Mouse (Mus musculus) gastrocnemius, postnatal 10 days (tissue): ENCODE results near the gene H2-T22. TPM values are rescaled to one million over a fixed set of nuclear protein-coding genes. Genes with fewer than 3 reads are reported as not detected.
A peak's percentile ranks its signal among the peaks of the same experiment; 100 is the strongest.
"Not testable (repeated sequence)": the region's sequence is repeated elsewhere in the genome, so short reads cannot be mapped to it uniquely, and the experiment has no call there.

Experiments
- DNase-seq: peaks from one replicate; pipeline ENCODE4 v3.0.0; 2021; ENCODE audit warnings: mixed read lengths
- long read RNA-seq, 2 experiments: library from polyadenylated mRNA; stranded (forward); transcript quantifications; one replicate each; pipeline ENCODE4 v2.0.0; 2021
- total RNA-seq, 2 experiments: library from RNA; stranded (reverse); gene quantifications; 2 replicates each; pipeline ENCODE4 v1.2.3; 2021

The H2-T22 gene
- total RNA-seq = 1 to 10 TPM; 8.1 to 8.8 TPM
- long read RNA-seq, experiment 1, partial matches to known transcripts = 1 of 4 reads
- long read RNA-seq, experiment 1, other reads (novel, unspliced or antisense) = 1 of 4 reads
- long read RNA-seq, experiment 2, partial matches to known transcripts = 2 of 11 reads
- long read RNA-seq, experiment 2, other reads (novel, unspliced or antisense) = 1 of 11 reads

DNA sequence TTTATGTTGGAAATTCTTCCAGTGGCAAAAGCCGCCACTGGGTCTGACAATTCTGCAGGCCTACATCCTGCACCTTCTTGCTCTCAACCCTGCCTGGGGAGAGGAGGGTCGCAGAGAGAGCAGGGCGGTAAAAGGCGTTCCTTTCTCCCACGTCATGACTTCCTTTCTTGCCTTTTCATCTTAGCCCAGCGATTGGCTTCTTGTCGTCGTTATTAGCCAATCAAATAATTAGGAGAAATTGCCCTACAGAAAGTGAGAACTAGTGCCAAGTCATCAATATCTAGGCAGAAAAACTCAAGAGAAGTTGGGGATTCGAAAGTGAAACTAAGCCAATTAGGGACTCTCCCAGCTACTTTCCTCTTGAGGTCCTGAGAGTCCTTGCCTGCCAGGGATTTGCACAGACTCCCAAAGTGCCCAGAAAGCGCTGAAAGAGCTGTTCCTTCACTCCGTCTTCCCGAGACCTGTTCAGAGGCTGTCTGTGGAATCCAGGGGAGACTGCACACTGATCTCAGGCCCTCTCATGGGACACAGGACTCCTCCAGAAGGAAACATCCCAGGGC is at the start of gene H2-T22, which contains the start of gene Gm6034:
Gene H2-T22, minus strand, starts transcription at position 138 of the 560 bp plus-strand sequence.
Gene Gm6034, plus strand, starts transcription at position 352 of the 560 bp plus-strand sequence.
- peak; percentile 35 for DNase-seq

DNA sequence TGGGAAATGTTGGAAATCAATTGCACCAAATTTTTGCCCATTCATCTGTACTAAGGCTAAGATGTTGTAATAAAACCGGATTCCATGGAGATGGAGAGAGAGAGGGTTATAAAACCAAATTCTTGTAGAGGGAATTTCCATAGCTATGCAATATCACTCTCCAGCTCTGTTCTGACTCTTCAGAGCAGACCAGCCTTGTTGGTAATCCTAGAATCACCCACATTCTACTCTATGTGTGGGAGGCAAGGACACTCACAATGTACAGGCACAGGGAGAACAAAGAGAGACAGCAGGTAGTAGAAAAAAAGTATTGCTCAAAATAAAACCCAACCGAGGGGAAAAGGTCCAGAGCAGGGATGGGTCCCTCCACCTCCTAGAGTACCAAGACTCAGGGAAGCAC is 49.4 kb upstream of the H2-T22 start:
- not testable (repeated sequence) for DNase-seq

DNA sequence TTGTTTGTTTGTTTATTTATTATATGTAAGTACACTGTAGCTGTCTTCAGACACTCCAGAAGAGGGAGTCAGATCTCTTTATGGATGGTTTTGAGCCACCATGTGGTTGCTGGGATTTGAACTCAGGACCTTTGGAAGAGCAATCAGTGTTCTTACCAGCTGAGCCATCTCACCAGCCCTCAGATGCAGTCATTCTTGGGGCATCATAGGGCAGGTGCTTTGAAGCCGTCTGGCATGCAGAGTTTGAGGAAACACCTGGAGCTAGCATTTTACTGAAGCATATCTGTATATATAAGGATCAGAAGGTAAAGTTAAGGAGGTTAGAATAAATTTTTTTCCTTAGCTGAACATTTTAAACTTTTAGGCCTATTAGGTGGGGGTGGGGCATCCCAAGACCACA is 43.4 kb upstream of the H2-T22 start:
- DNase-seq = not testable (repeated sequence)

DNA sequence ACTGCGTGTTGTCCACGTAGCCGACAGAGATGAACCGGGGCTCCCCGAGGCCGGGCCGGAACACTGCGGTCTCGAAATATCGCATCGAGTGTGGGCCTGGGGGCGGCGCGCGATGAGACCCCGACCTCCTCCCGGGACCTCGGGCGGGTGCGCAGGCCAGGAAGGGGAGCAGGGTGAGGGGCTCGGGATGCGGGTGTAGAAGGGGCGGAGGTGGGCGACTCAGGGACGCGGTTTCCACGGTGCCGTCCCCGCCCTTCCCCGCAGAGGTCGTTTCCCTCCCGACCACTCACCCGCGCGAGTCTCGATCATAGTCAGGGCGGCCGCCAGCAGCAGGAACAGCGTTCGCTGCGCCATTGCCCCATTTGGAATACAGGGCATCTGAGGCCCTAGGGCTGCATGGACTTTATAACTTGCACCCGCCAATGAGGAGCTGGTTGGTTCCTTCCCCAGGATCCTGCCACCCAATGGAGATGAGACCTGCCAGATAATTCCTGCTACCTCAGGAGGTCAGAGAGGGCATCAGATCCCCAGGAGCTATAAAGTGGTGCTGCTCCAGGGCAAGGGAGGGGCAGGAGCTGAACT is 41.4 kb upstream of the H2-T22 start:
- DNase-seq = no peak

DNA sequence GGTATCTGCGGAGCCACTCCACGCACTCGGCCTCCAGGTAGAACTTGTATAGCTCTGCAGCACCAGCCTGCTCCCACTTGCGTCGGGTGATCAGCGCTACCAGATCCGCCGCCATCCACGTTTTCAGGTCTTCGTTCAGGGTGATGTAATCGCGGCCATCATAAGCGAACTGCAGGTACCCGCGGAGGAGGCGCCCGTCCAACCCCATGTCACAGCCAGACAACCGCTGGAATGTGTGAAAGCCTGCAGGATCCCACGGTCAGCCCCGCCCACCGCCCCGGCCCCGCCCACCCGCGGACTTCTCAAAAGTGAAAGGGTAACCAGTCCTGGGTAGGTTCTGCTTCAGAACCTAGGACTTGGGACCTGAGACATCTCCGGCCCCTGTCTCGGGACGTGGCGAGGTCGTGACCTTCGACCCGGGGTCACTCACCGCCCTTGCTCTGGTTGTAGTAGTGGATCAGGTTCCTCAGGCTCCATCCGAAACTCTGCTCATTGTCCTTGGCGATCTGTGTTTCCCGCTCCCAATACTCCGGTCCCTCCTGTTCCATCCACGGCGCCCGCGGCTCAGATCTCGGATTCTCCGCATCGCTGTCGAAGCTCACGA is 40.8 kb upstream of the H2-T22 start:
- DNase-seq = peak; percentile 17

DNA sequence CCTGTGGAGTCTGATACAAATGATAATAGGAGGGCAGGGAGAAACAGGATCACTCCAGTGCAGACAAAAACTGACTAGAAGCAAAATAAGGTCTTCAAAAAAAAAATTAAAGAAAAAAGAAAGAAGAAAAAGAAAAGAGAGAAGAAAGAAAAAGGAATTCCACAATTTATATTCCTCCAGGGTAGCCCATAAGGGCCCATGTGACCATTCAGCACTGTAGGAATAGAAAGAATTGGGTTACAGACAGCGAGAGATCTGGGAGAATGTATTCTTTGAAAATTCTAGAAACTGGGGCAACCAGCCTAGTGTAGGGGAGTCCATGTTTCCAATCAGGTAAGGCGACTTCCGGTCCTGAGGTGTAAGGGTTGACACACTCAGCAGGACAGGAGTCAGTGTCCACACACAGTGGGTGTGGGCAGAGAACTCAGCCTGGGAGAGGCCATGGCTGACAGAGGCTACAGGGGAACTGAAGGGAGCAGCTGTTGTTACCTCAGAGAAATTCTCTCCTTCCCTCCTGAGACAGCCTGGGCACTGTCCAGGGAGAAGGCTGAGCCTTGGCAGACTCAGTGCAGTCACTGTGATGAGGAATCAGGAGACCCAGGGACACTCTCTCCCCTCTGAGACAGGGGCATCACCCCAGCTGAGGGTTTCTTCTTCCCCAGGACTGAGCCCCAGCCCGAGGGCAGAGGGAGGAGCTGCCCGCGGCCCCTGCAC is 40.1 kb upstream of the H2-T22 start:
- DNase-seq = not testable (repeated sequence)

DNA sequence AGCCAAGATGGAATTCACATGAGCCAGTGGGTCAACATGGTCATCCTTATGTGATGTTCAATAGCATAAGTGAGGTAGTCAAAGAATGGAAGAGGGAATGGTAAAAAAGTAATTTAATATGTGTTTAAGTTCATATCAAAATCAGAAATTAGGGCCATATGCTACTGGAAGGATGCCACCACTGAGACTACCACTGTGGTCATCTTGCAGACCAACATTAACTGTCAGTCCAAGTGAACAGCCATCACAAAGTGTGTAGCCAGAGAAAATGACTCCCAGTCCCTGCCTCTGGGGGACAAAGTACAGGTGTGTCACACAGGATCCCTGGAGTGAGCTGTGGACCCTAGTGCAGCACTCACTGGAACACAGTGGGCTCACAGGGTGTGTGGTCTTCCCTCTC is 39.4 kb upstream of the H2-T22 start:
- not testable (repeated sequence) for DNase-seq

DNA sequence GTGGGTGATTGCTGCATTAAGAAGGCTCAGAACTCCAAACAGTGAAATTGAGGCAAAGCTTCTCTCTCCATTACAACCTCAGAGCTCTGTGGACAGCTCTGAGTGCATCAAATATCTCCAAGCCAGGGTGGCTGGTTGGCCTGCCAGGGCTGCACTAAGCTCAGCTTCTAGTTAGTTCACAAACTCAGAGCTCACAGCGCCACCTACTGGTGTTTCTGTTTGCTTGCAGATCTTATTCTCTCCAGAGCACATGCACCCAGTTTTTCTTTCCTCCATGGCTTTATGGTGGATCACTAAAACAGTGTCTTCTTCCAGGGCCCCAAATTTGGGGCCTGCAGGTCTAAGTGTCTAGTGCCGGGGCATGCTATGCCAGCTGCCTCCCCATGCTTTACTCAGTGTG is 18.3 kb upstream of the H2-T22 start:
- DNase-seq = peak; percentile 91

DNA sequence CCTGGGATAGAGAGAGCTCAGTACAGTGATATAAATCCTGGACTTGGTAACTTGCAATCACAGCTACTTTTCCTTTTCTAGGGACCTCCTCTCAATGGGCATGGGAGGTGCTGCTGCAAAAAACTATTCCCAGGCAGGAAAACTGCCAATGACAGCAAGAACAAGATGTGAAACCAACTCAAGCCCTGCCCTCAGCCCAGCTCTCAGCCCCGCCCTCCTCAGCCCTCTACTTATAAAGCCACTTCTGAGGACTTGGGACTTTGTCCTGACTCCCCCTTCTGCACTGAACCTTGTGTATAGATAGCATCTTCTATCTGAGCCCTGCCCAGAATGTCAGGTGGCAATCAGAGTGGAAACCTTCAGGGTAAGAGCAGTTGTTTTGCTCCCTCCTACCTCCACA is 15.8 kb upstream of the H2-T22 start, which contains the start of gene Gm11127:
Gene Gm11127, minus strand, starts transcription at position 10 of the 400 bp plus-strand sequence.
- not testable (repeated sequence) for DNase-seq

DNA sequence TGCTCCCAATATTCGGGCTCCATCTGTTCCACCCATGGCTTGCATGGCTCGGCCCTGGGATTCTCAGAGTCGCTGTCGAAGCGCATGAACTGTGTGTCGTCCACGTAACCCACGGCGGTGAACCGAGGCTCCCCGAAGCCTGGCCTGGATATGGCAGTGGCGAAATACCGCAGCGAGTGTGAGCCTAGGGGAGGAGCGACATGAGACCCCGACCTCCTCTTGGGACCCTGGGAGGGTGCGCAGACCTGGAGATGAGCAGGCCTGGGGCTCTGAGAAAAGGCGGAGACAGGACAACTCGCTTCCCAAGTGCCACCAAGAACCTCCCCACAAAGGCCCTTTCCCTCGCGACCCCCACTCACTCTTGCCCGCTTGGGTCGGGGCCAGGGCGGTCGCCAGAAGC is 15.4 kb upstream of the H2-T22 start:
- DNase-seq = not testable (repeated sequence)

DNA sequence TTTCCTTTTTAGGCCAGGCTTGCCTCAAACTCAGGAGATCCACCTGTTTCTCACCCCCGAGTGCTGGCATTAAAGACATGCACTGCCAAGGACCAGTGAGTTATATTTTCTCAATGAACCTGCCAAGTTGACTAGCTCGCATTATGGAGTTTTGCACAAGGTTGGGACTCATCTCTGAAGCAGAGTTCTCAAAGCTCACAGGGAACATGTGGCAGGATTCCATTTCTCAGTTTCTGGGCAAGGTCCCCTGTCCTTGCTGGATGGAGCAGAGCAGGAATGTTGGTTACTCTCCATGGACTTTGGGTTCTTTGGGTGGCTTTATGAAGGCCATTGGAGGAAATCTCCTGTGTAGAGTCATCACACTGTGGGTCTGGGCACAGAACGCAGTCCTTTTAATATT is 739 bp upstream of the H2-T22 start:
- no peak for DNase-seq

DNA sequence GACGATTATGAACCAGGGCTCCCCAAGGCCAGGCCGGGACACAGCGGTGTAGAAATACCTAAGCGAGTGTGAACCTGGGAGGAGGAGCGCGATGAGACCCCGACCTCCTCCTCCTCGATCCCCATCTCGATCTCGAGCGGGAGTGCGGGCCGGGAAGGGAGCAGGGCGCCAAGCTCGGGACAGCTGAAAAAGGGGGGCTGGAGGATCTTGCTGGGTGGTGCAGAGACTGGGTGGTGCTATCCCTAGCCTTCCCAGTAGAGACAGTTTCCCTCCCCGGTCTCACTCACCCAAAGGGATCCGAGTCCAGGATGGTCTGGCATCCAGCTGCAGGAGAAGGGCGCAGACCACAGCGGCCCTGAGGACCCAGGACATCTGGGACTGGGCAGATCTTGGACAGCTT is 492 bp downstream of the H2-T22 start:
- DNase-seq = not testable (repeated sequence)

DNA sequence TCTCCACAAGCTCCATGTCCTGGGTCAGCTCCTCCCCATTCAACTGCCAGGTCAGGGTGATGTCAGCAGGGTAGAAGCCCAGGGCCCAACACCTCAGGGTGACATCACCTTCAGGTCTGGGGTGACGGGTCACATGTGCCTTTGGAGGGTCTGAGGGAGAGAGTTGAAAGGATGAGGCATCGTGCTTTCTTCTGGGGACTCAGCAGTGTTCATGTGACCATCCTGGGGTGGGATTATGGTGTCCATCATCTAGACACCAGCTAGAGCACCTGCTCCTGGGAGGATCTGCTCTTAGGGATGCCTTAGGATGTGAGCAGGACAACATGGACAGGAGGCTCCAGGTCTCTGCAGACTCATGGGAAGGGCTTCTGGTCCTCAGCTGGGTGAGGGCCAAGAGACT is 1.9 kb downstream of the H2-T22 start:
- not testable (repeated sequence) for DNase-seq

DNA sequence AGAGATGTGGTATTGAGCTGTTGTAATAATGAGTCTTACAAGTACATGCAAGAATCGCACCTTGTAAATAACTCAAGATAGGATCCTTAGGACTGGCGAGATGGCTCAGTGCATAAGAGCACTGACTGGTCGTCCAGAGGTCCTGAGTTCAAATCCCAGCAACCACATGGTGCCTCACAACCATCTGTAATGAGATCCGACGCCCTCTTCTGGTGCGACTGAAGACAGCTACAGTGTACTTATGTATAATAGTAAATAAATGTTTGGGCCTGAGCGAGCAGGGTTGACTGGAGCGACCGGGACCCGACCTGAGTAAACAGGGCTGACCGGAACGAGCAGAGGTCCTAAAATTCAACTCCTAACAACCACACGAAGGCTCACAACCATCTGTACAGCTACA is 6.4 kb downstream of the H2-T22 start:
- not testable (repeated sequence) for DNase-seq

DNA sequence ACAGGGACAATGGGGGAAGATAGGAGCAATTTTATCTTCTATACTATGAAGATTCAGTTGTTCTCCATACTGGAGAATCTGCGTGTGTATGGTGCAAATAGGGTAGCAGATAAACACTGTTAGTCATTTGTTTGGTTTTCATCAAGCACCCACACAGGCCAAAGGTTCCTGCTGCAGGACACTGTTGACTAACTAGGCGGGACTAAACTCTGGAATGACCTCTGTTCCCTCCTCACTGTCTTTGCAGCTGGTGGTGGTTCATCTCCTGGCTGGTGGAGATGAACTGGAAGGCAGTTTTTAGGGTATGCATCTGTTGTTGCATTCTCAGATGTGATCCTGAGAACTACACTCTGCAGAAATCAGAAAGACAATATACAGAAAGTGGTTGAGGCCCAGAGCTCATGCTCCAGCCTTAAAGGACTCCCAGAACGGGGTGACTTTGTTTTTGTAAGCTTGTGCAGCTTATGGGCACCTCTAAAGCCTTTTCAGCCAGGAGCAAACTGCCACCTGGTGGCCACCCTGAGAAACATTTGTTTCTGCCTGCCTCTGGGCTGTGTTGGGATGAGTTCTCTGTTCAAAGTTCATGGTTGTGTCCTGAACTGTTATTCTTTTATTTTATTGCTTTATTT is 7.4 kb downstream of the H2-T22 start:
- DNase-seq = peak; percentile 61

DNA sequence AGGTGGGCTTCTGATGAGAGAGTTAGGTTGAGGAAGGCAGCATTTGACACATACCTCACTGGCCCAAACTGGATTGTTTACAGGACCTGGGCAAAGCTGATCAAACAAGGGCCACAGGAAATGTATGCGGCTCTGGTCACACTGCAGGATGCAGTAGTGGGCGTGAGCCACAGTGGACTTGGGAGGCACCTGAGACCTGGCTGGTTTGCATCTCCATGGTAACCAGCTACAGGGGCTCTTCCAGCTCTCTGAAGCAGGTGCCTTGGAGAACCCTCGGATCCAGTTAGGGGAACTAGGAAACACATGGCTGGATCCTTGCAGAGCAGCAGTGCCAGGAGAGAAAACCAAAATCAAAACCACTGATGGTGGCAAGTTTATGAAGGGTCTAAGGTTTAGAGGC is 8.0 kb downstream of the H2-T22 start:
- not testable (repeated sequence) for DNase-seq

DNA sequence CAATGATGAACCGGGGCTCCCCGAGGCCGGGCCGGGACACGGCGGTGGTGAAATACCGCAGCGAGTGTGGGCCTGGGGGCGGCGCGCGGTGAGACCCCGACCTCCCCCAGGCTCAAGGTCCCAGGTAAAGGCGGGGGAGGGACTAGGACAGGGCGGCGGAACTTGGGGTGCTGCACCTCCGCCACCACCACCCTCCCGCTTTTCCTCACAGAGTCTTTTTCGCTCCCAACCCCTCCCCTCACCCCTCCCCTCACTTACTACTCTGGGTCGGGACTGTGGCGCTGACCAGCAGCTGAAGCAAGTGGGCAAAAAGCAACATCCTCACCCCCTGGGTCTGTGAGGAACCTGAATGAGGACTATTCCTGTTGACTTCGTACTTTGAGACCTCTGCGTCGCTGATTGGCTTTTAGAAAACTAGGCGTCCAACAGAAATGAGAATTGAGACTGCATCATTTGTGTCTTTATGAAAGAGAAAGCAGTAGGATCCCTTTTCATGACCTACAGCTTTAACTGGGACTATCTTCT is 10.1 kb downstream of the H2-T22 start, which contains the start of gene H2-T23:
Gene H2-T23, minus strand, starts transcription at position 505 of the 525 bp plus-strand sequence.
- DNase-seq = peak; percentile 40

DNA sequence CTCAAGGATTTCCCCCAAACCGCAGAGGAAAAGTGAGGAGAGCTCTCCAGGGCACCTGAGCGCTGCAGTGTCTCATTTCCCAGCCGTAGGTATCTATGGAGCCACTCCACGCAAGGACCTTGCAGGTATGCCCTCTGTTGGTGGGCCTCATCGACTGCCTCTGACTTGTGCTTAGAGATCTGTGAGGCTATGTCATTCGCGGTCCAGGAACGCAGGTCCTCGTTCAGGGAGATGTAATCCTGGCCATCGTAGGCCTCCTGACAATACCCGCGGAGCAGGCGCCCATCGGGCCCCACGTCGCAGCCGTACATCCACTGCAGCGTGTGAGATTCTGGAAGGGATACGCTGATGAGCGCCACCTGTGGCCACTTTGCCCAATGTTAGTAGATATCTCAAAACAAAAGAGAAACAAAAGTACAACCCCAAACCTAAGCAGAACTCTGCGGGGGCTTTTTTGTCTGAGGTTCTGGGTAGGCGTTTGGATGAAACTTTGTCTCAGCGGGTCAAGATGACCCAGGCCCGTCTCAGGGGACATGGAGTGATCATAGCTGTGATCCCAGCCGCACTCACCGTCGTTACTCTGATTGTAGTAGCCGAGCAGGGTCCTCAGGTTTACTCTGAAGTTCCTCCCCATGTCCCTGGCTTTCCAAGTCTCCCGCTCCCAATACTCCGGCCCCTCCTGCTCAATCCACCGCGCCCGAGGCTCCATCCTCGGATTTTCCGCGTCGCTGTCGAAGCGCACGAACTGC is 10.8 kb downstream of the H2-T22 start:
- DNase-seq = not testable (repeated sequence)

DNA sequence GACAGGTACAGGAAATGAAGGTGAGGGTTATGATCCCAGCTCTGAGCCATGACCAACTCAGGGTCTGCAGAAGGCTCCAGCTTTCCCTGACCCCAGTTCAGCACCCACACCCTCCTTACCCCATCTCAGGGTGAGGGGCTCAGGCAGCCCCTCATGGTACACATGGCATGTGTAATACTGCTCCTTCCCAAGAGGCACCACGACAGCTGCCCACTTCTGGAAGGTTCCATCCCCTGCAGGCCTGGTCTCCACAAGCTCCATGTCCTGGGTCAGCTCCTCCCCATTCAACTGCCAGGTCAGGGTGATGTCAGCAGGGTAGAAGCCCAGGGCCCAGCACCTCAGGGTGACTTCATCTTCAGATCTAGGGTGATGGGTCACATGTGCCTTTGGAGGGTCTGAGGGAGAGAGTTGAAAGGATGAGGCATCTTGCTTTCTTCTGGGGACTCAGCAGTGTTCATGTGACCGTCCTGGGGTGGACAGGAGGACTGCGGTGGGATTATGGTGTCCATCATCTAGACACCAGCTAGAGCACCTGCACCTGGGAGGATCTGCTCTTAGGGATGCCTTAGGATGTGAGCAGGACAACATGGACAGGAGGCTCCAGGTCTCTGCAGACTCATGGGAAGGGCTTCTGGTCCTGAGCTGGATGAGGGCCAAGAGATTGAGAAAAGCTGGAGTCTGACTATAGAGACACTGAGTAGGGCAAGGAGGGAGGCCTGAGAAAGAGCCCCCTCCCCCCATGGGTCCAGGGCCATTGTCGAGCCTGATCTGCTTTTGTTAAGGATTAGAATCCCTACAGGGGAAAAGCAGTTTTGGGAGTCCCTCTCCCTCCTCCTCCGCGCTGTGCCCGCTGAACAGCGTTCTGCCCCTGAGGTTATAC is 11.6 kb downstream of the H2-T22 start:
- not testable (repeated sequence) for DNase-seq
